Mouse (Mus musculus) left cerebral cortex, adult 6 months (tissue): ENCODE results near the gene Olfr923. TPM values are rescaled to one million over a fixed set of nuclear protein-coding genes. Genes with fewer than 3 reads are reported as not detected.

Source experiments
- long read RNA-seq, 2 experiments: library from polyadenylated mRNA; unstranded; transcript quantifications; one replicate each; pipeline ENCODE4 v2.0.0; 2019 to 2020
- polyA plus RNA-seq: library from polyadenylated mRNA; unstranded; fragments of <200 nt; fragmentation: Nextera tagmentation; gene quantifications from 2 replicates; pipeline ENCODE4 v1.2.3, GENCODE M21; 2021

Gene Olfr923
- not detected in 2 replicates for polyA plus RNA-seq
- long read RNA-seq, experiment 1, result 0 reads
- long read RNA-seq, experiment 2, result 0 reads

GRCm38 (mm10) chr9:38826245-38826644, at the start of gene Olfr923:
Gene Olfr923, plus strand, starts transcription at chr9:38826545.

GRCm38 (mm10) chr9:38814314-38814713, 12.0 kb upstream of the Olfr923 start, which contains the start of gene Olfr922:
Gene Olfr922, plus strand, starts transcription at chr9:38814614.

DNA sequence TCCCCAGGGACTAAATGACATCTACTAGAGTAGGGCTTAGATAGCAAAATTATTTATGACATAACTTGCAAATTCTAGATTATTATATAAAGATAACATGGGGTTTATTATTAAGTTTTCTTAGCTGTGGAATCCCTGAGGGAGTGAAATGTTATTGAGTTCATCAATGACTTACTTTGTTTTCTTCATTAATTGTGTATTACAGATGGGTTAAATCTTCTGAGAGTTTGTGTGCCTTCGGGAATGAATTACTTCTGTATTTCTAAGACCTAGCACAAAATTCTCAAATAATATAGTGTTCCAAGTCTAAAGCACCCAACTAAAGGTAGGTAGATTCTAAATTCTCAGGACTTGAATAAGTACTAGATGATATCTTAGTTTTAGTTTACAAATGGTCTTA, 17.8 kb downstream of the Olfr923 start, which contains the start of gene Olfr924:
Gene Olfr924, plus strand, starts transcription at position 301 of the 400 bp plus-strand sequence.

GRCm38 (mm10) chr9:38854760-38855159, 28.4 kb downstream of the Olfr923 start, which contains the start of gene Olfr26:
Gene Olfr26, plus strand, starts transcription at chr9:38855060.

DNA sequence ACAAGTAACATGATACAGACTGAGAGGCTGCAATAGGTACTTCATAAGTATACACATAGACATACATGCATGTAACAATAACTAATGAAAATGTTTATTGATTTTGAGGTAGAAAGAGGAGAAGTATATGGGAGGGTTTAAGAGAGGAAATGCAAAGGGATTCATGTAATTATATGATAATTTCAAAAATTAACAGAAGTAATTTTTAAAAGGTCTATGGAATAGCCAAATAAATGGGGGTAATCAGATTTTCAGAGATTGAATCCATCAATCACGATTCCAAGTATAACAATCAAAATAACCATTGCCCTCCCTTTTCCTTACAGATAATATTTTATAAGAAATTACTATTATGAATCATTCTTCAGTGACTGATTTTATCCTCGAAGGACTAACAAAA, 50.5 kb downstream of the Olfr923 start, which contains the start of gene Olfr926:
Gene Olfr926, plus strand, starts transcription at position 301 of the 400 bp plus-strand sequence.

Other genes with a start within 250 kb of the Olfr923 start
- gene Olfr912, start 246.4 kb upstream of the Olfr923 start, polyA plus RNA-seq, result not detected in 2 replicates
- gene Olfr913, start 233.8 kb upstream of the Olfr923 start, polyA plus RNA-seq, result not detected in 2 replicates
- not detected in 2 replicates for gene Olfr914, start 221.4 kb upstream of the Olfr923 start, polyA plus RNA-seq
- not detected in 2 replicates for gene Olfr916, start 166.7 kb upstream of the Olfr923 start, polyA plus RNA-seq
- gene Olfr917, start 160.7 kb upstream of the Olfr923 start, polyA plus RNA-seq, result not detected in 2 replicates
- gene Olfr918, start 151.9 kb upstream of the Olfr923 start, polyA plus RNA-seq, result not detected in 2 replicates
- gene Olfr919, start 122.9 kb upstream of the Olfr923 start, polyA plus RNA-seq, result not detected in 2 replicates
- 4.6 and 5.1 TPM in 2 replicates for gene Vwa5a, start 108.3 kb upstream of the Olfr923 start, polyA plus RNA-seq
- not detected in 2 replicates for gene Olfr920, start 74.2 kb upstream of the Olfr923 start, polyA plus RNA-seq
- not detected in 2 replicates for gene Olfr921, start 53.5 kb upstream of the Olfr923 start, polyA plus RNA-seq
- not detected in 2 replicates for gene Olfr922, start 11.9 kb upstream of the Olfr923 start, polyA plus RNA-seq
- gene Olfr924, start 17.9 kb downstream of the Olfr923 start, polyA plus RNA-seq, result not detected in 2 replicates
- gene Olfr26, start 28.5 kb downstream of the Olfr923 start, polyA plus RNA-seq, result not detected in 2 replicates
- not detected in 2 replicates for gene Olfr926, start 50.6 kb downstream of the Olfr923 start, polyA plus RNA-seq
- gene Olfr930, start 103.3 kb downstream of the Olfr923 start, polyA plus RNA-seq, result not detected in 2 replicates
- gene Olfr933, start 145.8 kb downstream of the Olfr923 start, polyA plus RNA-seq, result not detected in 2 replicates
- gene Olfr934, start 161.8 kb downstream of the Olfr923 start, polyA plus RNA-seq, result not detected in 2 replicates
- not detected in 2 replicates for gene Olfr935, start 173.1 kb downstream of the Olfr923 start, polyA plus RNA-seq
- not detected in 2 replicates for gene Olfr146, start 196.8 kb downstream of the Olfr923 start, polyA plus RNA-seq
- not detected in 2 replicates for gene Olfr937, start 238.4 kb downstream of the Olfr923 start, polyA plus RNA-seq